Mouse (Mus musculus) midbrain, embryonic 11.5 days (tissue): ENCODE data around the gene Rabgap1. TPM values are rescaled to one million over a fixed set of nuclear protein-coding genes. Genes with fewer than 3 reads are reported as not detected.

Experiments
- ATAC-seq: fragments of 200-750 bp; cut with Nextera tagmentation; 2 replicates; pipeline ENCODE4 v1.8.0; 2017; ENCODE audit warnings: moderate TSS enrichment, moderate library complexity; ENCODE audit not compliant: low FRiP score
- DNase-seq: peaks from one replicate; pipeline ENCODE4 v3.0.0; 2015; ENCODE audit warnings: low spot score; ENCODE audit errors: missing footprints
- H3K27ac ChIP-seq: fragments of 300-500 bp; sonication (generic); 2 replicates; pipeline ENCODE4 v1.5.1; 2014; ENCODE audit warnings: low read depth, low read length
- H3K27me3 ChIP-seq: fragments of 300-500 bp; sonication (generic); 2 replicates; pipeline ENCODE4 v1.6.1; 2014; ENCODE audit warnings: mild to moderate bottlenecking, low read length, moderate library complexity, mixed read lengths; ENCODE audit not compliant: control insufficient read depth, insufficient read depth
- H3K36me3 ChIP-seq: fragments of 300-500 bp; sonication (generic); 2 replicates; pipeline ENCODE4 v1.6.1; 2014; ENCODE audit warnings: mild to moderate bottlenecking, low read length, moderate library complexity, mixed read lengths; ENCODE audit not compliant: control insufficient read depth, insufficient read depth
- H3K4me1 ChIP-seq: fragments of 300-500 bp; sonication (generic); 2 replicates; pipeline ENCODE4 v1.6.1; 2014; ENCODE audit warnings: low read length; ENCODE audit not compliant: control insufficient read depth, insufficient read depth
- H3K4me2 ChIP-seq: fragments of 300-500 bp; sonication (generic); 2 replicates; pipeline ENCODE4 v1.6.1; 2014; ENCODE audit warnings: mild to moderate bottlenecking, moderate library complexity
- H3K4me3 ChIP-seq: fragments of 300-500 bp; sonication (generic); 2 replicates; pipeline ENCODE4 v1.5.1; 2014; ENCODE audit warnings: low read depth, low read length
- H3K9ac ChIP-seq: fragments of 300-500 bp; sonication (generic); 2 replicates; pipeline ENCODE4 v1.6.1; 2014; ENCODE audit warnings: low read length
- H3K9me3 ChIP-seq: fragments of 300-500 bp; sonication (generic); 2 replicates; pipeline ENCODE4 v1.6.1; 2016; ENCODE audit warnings: low read length; ENCODE audit not compliant: control insufficient read depth
- WGBS: fragments of 180-500 bp; shearing (Covaris S2); extraction: QIAGEN DNeasy Blood & Tissue Kit; methylation state at CpG from one replicate; pipeline ENCODE4 v1.1.7; 2014; 5-methylcytosine and 5-hydroxymethylcytosine counted together
- polyA plus RNA-seq: library from polyadenylated mRNA; unstranded; fragments of >200 nt; fragmentation: Nextera tagmentation; extraction: Ambion mirVana; gene quantifications from 2 replicates; pipeline ENCODE4 v1.2.1, GENCODE M21; 2014

Rabgap1 gene
- polyA plus RNA-seq, 1 experiment from 2014 or later: 43.8 TPM

DNA sequence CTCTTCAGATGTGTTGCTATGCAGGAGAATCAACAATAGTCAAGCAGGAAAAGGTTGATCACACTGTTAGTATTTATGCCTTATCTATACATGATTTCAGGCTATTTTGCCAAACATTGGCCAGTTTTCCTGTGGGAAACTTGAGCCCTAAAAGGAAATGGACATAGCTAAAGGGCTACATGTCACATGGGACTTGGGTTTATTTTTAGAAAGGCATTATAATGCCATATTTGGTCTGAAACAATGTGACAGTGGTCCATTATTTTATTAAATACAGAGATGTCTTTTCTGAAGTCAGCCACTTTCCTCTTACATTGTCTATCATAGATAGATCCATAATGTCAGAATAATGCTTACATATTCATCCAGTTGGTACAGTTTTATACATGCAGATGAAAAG lies 84.5 kb downstream of the Rabgap1 start:
- Histone ChIP-seq H3K27me3 (no peaks in the 10 kb centered on the region), H3K4me2 (no peak overlapping the region), H3K9ac (no peak overlapping the region), H3K36me3 (no peaks in the 10 kb centered on the region; the same call in 1 of the 2 replicates), H3K4me3 (no peak overlapping the region), H3K4me1 (no peaks in the 10 kb centered on the region), H3K9me3 (no peaks in the 10 kb centered on the region), H3K27ac (no peak overlapping the region)
- DNase-seq: no peak
- ATAC-seq: no peak

DNA sequence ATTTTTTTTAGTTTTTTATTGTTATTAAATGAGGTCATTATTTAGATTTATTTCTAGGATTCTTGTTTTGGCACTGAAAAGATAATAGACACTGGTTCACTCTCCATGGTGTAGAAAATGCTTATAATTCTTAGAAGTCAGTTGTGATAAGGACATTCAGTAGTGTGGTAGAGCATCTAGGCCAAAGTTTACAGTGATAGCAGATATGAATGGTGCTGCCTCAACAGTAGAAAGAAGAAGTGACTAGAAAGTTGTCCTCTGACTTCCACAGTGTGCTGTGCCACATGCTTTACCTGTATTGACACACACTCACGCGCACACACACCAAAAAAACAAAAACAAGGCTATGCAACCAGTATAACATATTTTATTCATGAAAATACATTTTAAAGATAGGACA lies 86.3 kb downstream of the Rabgap1 start:
- Histone ChIP-seq H3K9me3 (no peaks in the 10 kb centered on the region), H3K36me3 (no peaks in the 10 kb centered on the region; the same call in 1 of the 2 replicates), H3K27ac (no peak overlapping the region), H3K4me2 (no peak overlapping the region), H3K9ac (no peak overlapping the region), H3K4me1 (no peaks in the 10 kb centered on the region), H3K27me3 (no peaks in the 10 kb centered on the region), H3K4me3 (no peak overlapping the region)
- WGBS: 94% methylated on average over 2 of the region's 2 CpGs
- ATAC-seq (no peak), DNase-seq (no peak)

DNA sequence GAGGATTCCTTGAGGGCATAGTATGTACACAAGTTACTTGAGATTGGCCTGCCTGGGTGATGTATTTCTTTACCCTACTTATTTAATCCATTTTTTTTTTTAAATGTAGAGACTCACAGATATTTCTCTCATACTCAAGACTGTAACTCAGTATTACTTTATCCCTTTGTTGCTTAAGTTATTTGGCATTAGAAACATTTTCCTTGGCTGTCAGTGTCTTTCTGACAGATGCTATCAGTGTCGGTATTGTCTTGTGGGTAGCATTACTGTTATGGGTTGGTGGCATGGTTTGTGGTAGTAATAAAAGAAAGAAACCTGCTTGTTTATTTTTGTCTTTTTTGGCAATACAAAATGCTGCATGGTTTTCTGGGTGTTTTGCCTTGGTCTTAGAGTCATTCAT lies 87.7 kb downstream of the Rabgap1 start:
- no peak overlapping the region for H3K9ac ChIP-seq
- no peak overlapping the region for H3K4me2 ChIP-seq
- DNase-seq (no peak), ATAC-seq (no peak)
- no peaks in the 10 kb centered on the region; the same call in 1 of the 2 replicates for H3K36me3 ChIP-seq
- H3K27ac ChIP-seq: no peak overlapping the region
- 87% methylated on average over 1 of the region's 1 CpGs for WGBS
- H3K4me3 ChIP-seq: no peak overlapping the region
- H3K4me1 ChIP-seq: no peaks in the 10 kb centered on the region
- no peaks in the 10 kb centered on the region for H3K9me3 ChIP-seq
- no peaks in the 10 kb centered on the region for H3K27me3 ChIP-seq

DNA sequence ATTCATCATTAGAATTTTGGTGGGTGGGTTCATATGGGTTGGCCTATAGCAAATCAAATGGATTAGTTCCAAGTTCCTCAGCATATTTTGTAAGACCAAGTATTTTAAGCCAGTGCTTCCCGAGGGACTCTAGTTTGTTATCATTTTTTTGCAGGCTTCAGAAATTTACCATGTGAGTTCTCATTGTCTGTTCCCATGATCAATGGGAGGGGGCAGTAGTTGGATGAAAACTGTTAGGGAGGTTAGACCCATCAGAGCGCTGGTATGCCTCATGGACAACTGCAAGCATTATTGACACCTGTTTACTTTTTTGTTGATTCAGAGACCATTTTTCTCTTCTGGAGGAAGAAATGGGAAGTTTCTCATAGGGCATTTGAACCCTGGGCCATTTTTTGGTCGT lies 88.6 kb downstream of the Rabgap1 start:
- whole genome bisulfite sequencing: 78% methylated on average over 3 of the region's 3 CpGs
- Histone ChIP-seq H3K27ac (no peak overlapping the region), H3K27me3 (no peaks in the 10 kb centered on the region), H3K36me3 (no peaks in the 10 kb centered on the region; the same call in 1 of the 2 replicates), H3K4me2 (no peak overlapping the region), H3K9ac (no peak overlapping the region), H3K4me1 (no peaks in the 10 kb centered on the region), H3K9me3 (no peaks in the 10 kb centered on the region), H3K4me3 (no peak overlapping the region)
- ATAC-seq (no peak), DNase-seq (no peak)

DNA sequence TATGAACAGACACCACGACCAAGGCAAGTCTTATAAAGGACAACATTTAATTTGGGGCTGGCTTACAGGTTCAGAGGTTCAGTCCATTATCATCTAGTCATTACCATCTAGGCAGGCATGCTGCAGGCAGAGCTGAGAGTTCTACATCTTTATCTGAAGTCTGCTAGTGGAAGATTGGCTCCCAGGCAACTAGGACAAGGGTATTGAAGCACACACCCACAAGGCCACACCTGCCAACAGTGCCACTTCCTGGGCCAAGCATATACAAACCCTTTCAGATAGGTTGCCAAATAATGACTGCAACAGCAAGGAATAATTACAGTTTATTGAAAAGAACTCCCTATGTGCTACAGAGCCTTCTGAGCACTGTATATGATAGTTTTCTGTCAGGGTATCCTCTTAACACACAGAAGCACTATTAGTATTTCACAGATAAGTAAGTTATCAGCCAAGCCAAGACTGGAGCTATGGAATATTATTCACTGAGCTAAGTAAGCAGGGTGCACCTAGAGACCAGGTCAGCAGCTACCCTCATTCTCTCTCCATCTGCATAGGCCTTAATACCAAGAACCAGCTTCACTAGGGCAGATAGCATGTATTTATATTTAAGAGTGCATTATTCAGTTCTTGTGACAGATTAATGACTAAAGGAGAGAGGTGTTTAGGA lies 106.4 kb downstream of the Rabgap1 start:
- DNase-seq (no peak), ATAC-seq (no peak)
- no peaks in the 10 kb centered on the region for H3K4me1 ChIP-seq
- no peak overlapping the region for H3K9ac ChIP-seq
- H3K4me2 ChIP-seq: no peak overlapping the region
- no peak overlapping the region for H3K4me3 ChIP-seq
- peaks cover 8% of the 10 kb centered on the region; the same call in 1 of the 2 replicates for H3K36me3 ChIP-seq
- no peaks in the 10 kb centered on the region for H3K27me3 ChIP-seq
- H3K9me3 ChIP-seq: no peaks in the 10 kb centered on the region
- H3K27ac ChIP-seq: no peak overlapping the region
- 85% methylated on average over 1 of the region's 1 CpGs for WGBS

DNA sequence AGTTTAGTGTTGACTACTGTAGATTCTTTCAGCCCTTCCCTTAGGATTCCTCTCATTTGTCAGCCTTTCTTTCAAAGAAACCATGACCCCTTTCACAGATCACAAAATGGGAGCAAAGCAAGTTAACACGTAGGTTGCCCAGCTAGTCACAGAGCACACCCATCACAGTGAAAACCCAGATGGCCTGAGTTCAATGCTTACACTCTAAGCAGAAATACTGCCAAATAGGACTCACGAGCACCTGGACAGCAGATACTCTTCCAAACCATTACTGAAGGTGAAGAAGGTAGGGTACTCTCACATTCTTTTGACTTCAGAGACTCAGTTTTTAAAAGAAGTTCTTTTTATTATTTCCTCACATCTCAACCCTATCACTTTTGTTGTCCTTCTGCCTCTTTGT lies 113.3 kb downstream of the Rabgap1 start:
- Histone ChIP-seq H3K4me3 (no peak overlapping the region), H3K27ac (no peak overlapping the region), H3K27me3 (no peaks in the 10 kb centered on the region), H3K4me1 (no peaks in the 10 kb centered on the region), H3K36me3 (peaks cover 8% of the 10 kb centered on the region; the same call in 1 of the 2 replicates), H3K4me2 (no peak overlapping the region), H3K9ac (no peak overlapping the region), H3K9me3 (no peaks in the 10 kb centered on the region)
- 87% methylated on average over 2 of the region's 2 CpGs for WGBS
- ATAC-seq (no peak), DNase-seq (no peak)

DNA sequence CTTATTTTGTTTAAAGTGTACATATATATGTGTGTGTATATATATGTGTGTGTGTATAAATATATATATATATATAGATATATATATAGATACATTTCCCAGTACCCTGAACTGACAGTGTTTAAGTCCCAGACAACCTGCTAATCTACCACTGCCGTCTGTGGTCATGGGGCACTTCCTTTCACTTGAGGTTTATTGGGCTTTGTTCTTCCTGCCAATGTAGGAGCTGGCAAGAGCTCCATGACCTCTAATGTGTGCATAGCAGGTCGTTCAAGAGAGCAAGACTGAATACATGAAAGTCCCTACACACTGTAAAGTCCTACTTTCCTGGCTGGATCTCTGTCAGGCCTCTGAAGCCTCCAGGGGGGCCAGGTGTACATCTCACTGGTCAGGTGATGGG lies 122.5 kb downstream of the Rabgap1 start:
- WGBS: 80% methylated on average over 2 of the region's 2 CpGs
- ATAC-seq (no peak), DNase-seq (no peak)
- Histone ChIP-seq H3K9me3 (no peaks in the 10 kb centered on the region), H3K27me3 (no peaks in the 10 kb centered on the region), H3K4me3 (no peak overlapping the region), H3K4me2 (no peak overlapping the region), H3K9ac (no peak overlapping the region), H3K36me3 (peaks cover 19% of the 10 kb centered on the region; the same call in 1 of the 2 replicates), H3K27ac (no peak overlapping the region), H3K4me1 (no peaks in the 10 kb centered on the region)

DNA sequence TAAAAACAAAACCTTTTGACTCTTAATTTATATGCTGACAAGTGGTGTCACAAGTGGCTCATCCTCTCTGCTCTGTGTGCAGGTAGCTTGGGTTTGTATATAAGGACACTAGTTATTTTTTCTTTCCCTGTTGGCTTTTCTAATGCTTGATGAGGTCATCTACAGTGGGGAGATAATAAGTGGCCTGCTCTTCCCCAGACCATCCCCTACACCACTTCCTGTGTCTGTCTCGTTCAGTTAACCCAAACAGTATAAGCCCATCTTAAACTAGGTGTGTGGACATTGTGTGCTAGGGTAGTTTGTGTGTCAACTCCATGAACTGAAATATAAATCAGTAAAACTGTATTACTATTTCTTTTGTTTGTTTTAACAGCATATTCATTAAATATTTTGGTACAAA lies 123.0 kb downstream of the Rabgap1 start:
- ATAC-seq: no peak

DNA sequence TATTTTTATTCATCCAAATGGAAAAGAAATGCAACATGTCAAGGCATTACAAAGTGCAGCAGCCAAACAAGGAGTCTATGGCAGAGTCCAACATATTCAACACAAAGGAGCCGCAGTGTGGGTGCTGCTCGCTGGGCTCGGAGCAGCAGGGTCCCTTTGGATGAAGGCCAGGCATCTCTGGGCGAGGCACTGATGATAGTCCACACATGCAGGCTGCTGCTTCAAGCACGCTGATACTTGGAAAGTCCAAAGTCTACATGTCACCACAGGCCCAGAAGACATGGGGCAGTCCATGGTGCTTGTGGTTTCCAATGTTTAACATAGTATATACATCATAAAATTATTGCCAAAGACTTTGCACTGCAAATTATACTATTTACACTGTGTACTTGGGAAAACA lies 126.8 kb downstream of the Rabgap1 start:
- Histone ChIP-seq H3K9me3 (no peaks in the 10 kb centered on the region), H3K27ac (no peak overlapping the region), H3K9ac (no peak overlapping the region), H3K4me3 (no peak overlapping the region), H3K4me2 (no peak overlapping the region), H3K36me3 (peaks cover 7% of the 10 kb centered on the region; the same call in 1 of the 2 replicates), H3K27me3 (no peaks in the 10 kb centered on the region), H3K4me1 (no peaks in the 10 kb centered on the region)
- DNase-seq (no peak), ATAC-seq (no peak)
- 97% methylated on average over 5 of the region's 5 CpGs for WGBS

More for the DNA sequence above, 123.0 kb downstream of the Rabgap1 start:
- peaks cover 19% of the 10 kb centered on the region; the same call in 1 of the 2 replicates for H3K36me3 ChIP-seq
- DNase-seq: no peak
- H3K9ac ChIP-seq: no peak overlapping the region
- no peak overlapping the region for H3K4me3 ChIP-seq
- 85% methylated on average over 1 of the region's 1 CpGs for WGBS
- no peak overlapping the region for H3K27ac ChIP-seq
- no peaks in the 10 kb centered on the region for H3K9me3 ChIP-seq
- no peak overlapping the region for H3K4me2 ChIP-seq
- no peaks in the 10 kb centered on the region for H3K27me3 ChIP-seq
- H3K4me1 ChIP-seq: no peaks in the 10 kb centered on the region
